Mouse (Mus musculus): ENCODE measurements at regions not wholly inside any gene's neighbourhood (a gene's known extent, or its start where the extent isn't known, plus 50 kb on each side); places are given as distances from the start of the nearest gene placed in this dataset.

GRCm38 (mm10) chr8:36019895-36020294 is 254.3 kb downstream of the Gm19410 start:
- Histone ChIP-seq H3K36me3 (ENCODE audit: control insufficient read depth, insufficient read depth, low read length) (no peaks in the 10 kb centered on the region), H3K27me3 (replicated peaks; ENCODE audit: control insufficient read depth, insufficient read depth, low read length) (no peaks in the 10 kb centered on the region), H3K4me2 (ENCODE audit: low read depth, low read length) (no peak overlapping the region), H3K9me3 (ENCODE audit: control insufficient read depth, low read length) (no peaks in the 10 kb centered on the region), H3K9ac (ENCODE audit: low read depth, low read length) (no peak overlapping the region), H3K4me3 (ENCODE audit: low read length) (no peak overlapping the region), H3K4me1 (ENCODE audit: control insufficient read depth, insufficient read depth, low read length) (no peaks in the 10 kb centered on the region), H3K27ac (ENCODE audit: low read length) (no peak overlapping the region)
- no peak for ATAC-seq
- 92% methylated on average over 7 of the region's 7 CpGs for WGBS

GRCm38 (mm10) chr8:36027586-36027985 is 262.0 kb downstream of the Gm19410 start:
- peaks cover 5% of the 10 kb centered on the region; the same call in 1 of the 2 replicates for H3K4me1 ChIP-seq (ENCODE audit: control insufficient read depth, insufficient read depth, low read length)
- H3K9ac ChIP-seq (ENCODE audit: low read depth, low read length) = no peak overlapping the region
- no peaks in the 10 kb centered on the region for H3K36me3 ChIP-seq (ENCODE audit: control insufficient read depth, insufficient read depth, low read length)
- no peak overlapping the region for H3K4me2 ChIP-seq (ENCODE audit: low read depth, low read length)
- WGBS = 83% methylated on average over 11 of the region's 11 CpGs
- H3K27me3 ChIP-seq (replicated peaks; ENCODE audit: control insufficient read depth, insufficient read depth, low read length) = no peaks in the 10 kb centered on the region
- no peaks in the 10 kb centered on the region for H3K9me3 ChIP-seq (ENCODE audit: control insufficient read depth, low read length)
- no peak overlapping the region for H3K4me3 ChIP-seq (ENCODE audit: low read length)
- no peak for ATAC-seq
- no peak overlapping the region for H3K27ac ChIP-seq (ENCODE audit: low read length)

- no peak overlapping the region for H3K4me2 ChIP-seq (ENCODE audit: low read depth, low read length)
- no peak for ATAC-seq
- 82% methylated on average over 9 of the region's 9 CpGs for WGBS
Measured at GRCm38 (mm10) chr8:36028121-36028955, 262.7 kb downstream of the Gm19410 start.

GRCm38 (mm10) chr8:36029445-36029844 is 263.9 kb downstream of the Gm19410 start:
- no peak overlapping the region for H3K9ac ChIP-seq (ENCODE audit: low read depth, low read length)
- WGBS = 78% methylated on average over 2 of the region's 2 CpGs
- no peak overlapping the region for H3K4me2 ChIP-seq (ENCODE audit: low read depth, low read length)
- H3K36me3 ChIP-seq (ENCODE audit: control insufficient read depth, insufficient read depth, low read length) = no peaks in the 10 kb centered on the region
- H3K4me3 ChIP-seq (ENCODE audit: low read length) = no peak overlapping the region
- no peaks in the 10 kb centered on the region for H3K9me3 ChIP-seq (ENCODE audit: control insufficient read depth, low read length)
- H3K27me3 ChIP-seq (replicated peaks; ENCODE audit: control insufficient read depth, insufficient read depth, low read length) = no peaks in the 10 kb centered on the region
- no peak overlapping the region for H3K27ac ChIP-seq (ENCODE audit: low read length)
- no peak for ATAC-seq
- H3K4me1 ChIP-seq (ENCODE audit: control insufficient read depth, insufficient read depth, low read length) = peaks cover 5% of the 10 kb centered on the region; the same call in 1 of the 2 replicates

More at GRCm38 (mm10) chr8:36028121-36028955, 262.7 kb downstream of the Gm19410 start:
- no peak overlapping the region for H3K9ac ChIP-seq (ENCODE audit: low read depth, low read length)
- H3K27me3 ChIP-seq (replicated peaks; ENCODE audit: control insufficient read depth, insufficient read depth, low read length) = no peaks in the 10 kb centered on the region
- H3K4me3 ChIP-seq (ENCODE audit: low read length) = no peak overlapping the region
- H3K9me3 ChIP-seq (ENCODE audit: control insufficient read depth, low read length) = no peaks in the 10 kb centered on the region
- H3K36me3 ChIP-seq (ENCODE audit: control insufficient read depth, insufficient read depth, low read length) = no peaks in the 10 kb centered on the region
- peaks cover 5% of the 10 kb centered on the region; the same call in 1 of the 2 replicates for H3K4me1 ChIP-seq (ENCODE audit: control insufficient read depth, insufficient read depth, low read length)
- no peak overlapping the region for H3K27ac ChIP-seq (ENCODE audit: low read length)

GRCm38 (mm10) chr8:36030237-36030636 is 264.6 kb downstream of the Gm19410 start:
- H3K4me3 ChIP-seq (ENCODE audit: low read length) = no peak overlapping the region
- no peaks in the 10 kb centered on the region for H3K27me3 ChIP-seq (replicated peaks; ENCODE audit: control insufficient read depth, insufficient read depth, low read length)
- no peaks in the 10 kb centered on the region for H3K36me3 ChIP-seq (ENCODE audit: control insufficient read depth, insufficient read depth, low read length)
- H3K9ac ChIP-seq (ENCODE audit: low read depth, low read length) = no peak overlapping the region
- H3K4me2 ChIP-seq (ENCODE audit: low read depth, low read length) = no peak overlapping the region
- no peaks in the 10 kb centered on the region for H3K9me3 ChIP-seq (ENCODE audit: control insufficient read depth, low read length)
- peak; percentile 81 for ATAC-seq
- WGBS = 72% methylated on average over 3 of the region's 3 CpGs
- H3K27ac ChIP-seq (ENCODE audit: low read length) = no peak overlapping the region
- H3K4me1 ChIP-seq (ENCODE audit: control insufficient read depth, insufficient read depth, low read length) = peaks cover 5% of the 10 kb centered on the region; the same call in 1 of the 2 replicates

DNA sequence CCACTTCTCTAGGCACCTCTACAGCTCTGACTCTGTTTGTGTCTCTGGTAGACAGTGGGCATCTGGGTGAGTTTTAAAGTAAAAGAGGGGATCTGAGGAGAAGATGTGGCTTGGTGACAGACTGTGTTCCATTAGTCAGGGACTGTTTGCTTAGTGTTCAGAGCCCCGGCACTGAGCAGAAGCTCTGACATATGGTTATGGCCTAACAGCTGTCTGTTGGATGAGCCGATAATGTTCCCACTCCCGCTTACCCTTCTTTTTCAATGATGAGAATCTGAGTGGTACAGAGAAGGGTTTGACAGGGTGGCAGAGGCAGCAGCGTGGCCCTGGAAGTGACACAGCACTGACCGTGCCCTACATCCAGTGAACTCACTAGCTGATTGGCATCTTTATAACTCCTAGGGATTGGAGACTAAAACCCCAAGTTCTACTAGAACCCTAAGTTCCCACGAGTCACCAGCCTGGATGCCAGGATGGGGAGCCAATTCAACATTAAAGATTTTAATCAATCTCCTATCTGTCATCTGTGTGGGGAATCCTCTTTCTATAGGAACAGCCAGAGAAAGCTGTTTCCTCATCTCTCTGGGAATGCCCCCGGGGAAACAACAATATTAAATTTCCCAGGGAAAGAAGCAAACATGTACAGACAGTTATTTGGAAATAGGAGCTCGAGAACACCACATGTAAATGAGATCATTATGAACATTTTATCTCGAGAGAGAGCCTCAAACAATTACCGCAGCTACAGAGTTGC is 266.6 kb downstream of the Gm19410 start:
- H3K27me3 ChIP-seq (replicated peaks; ENCODE audit: control insufficient read depth, insufficient read depth, low read length) = no peaks in the 10 kb centered on the region
- 74% methylated on average over 10 of the region's 10 CpGs for WGBS

GRCm38 (mm10) chr8:36035339-36035738 is 269.7 kb downstream of the Gm19410 start:
- Histone ChIP-seq H3K36me3 (ENCODE audit: control insufficient read depth, insufficient read depth, low read length) (no peaks in the 10 kb centered on the region), H3K4me3 (ENCODE audit: low read length) (no peak overlapping the region), H3K27ac (ENCODE audit: low read length) (no peak overlapping the region), H3K4me2 (ENCODE audit: low read depth, low read length) (no peak overlapping the region), H3K4me1 (ENCODE audit: control insufficient read depth, insufficient read depth, low read length) (0 out of 2 replicates have a peak, but pooled peaks cover under 1% of the 10 kb centered on the region), H3K9ac (ENCODE audit: low read depth, low read length) (no peak overlapping the region), H3K9me3 (ENCODE audit: control insufficient read depth, low read length) (no peaks in the 10 kb centered on the region), H3K27me3 (replicated peaks; ENCODE audit: control insufficient read depth, insufficient read depth, low read length) (no peaks in the 10 kb centered on the region)
- WGBS = 73% methylated on average over 7 of the region's 7 CpGs
- ATAC-seq = peak; percentile 36; the same call in 1 of the 2 replicates

More for the DNA sequence above, 266.6 kb downstream of the Gm19410 start:
- H3K9ac ChIP-seq (ENCODE audit: low read depth, low read length) = no peak overlapping the region
- no peak for ATAC-seq
- H3K36me3 ChIP-seq (ENCODE audit: control insufficient read depth, insufficient read depth, low read length) = no peaks in the 10 kb centered on the region
- no peak overlapping the region for H3K27ac ChIP-seq (ENCODE audit: low read length)
- peaks cover 5% of the 10 kb centered on the region; the same call in 1 of the 2 replicates for H3K4me1 ChIP-seq (ENCODE audit: control insufficient read depth, insufficient read depth, low read length)
- H3K4me2 ChIP-seq (ENCODE audit: low read depth, low read length) = no peak overlapping the region
- H3K9me3 ChIP-seq (ENCODE audit: control insufficient read depth, low read length) = no peaks in the 10 kb centered on the region
- no peak overlapping the region for H3K4me3 ChIP-seq (ENCODE audit: low read length)

- H3K4me1 ChIP-seq (ENCODE audit: control insufficient read depth, insufficient read depth, low read length) = no peaks in the 10 kb centered on the region
- H3K4me2 ChIP-seq (ENCODE audit: low read depth, low read length) = no peak overlapping the region
- WGBS = 54% methylated on average over 6 of the region's 6 CpGs
- H3K27ac ChIP-seq (ENCODE audit: low read length) = no peak overlapping the region
- H3K4me3 ChIP-seq (ENCODE audit: low read length) = no peak overlapping the region
- H3K36me3 ChIP-seq (ENCODE audit: control insufficient read depth, insufficient read depth, low read length) = no peaks in the 10 kb centered on the region
- no peaks in the 10 kb centered on the region for H3K9me3 ChIP-seq (ENCODE audit: control insufficient read depth, low read length)
- H3K9ac ChIP-seq (ENCODE audit: low read depth, low read length) = no peak overlapping the region
- ATAC-seq = no peak
- no peaks in the 10 kb centered on the region for H3K27me3 ChIP-seq (replicated peaks; ENCODE audit: control insufficient read depth, insufficient read depth, low read length)
Measured at GRCm38 (mm10) chr8:36036271-36036670, 270.7 kb downstream of the Gm19410 start.

DNA sequence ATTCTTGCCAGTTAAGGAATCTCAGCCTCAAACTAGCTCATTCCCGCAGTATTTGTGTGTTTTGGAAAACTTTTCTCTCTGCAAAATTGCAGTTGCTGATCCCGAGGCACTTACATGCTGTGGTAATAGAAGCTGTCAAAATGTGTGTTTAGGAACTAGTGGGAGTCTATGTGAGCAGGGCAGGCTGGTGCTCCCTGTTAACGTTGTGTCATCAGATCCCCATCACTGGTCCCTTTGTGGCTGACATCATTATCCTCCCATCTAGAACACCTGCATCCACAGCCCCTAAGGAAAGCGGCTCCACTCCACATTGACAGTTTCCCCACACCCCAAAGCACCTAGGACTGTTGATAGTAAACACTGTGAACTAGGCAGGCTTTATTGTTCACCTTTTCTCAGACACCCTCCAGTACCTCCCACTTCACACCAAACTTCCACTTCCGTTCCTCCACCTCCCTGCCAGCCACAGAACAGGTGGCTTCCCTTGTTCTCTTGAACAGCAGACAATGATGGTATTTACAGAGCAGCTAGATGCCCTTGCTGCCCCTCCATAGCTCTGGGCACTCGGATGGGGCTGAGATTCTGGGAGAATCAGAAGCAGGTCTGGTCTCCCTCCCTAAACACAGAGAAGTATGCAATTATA is 275.8 kb downstream of the Gm19410 start:
- no peaks in the 10 kb centered on the region for H3K4me1 ChIP-seq (ENCODE audit: control insufficient read depth, insufficient read depth, low read length)
- no peak overlapping the region for H3K4me2 ChIP-seq (ENCODE audit: low read depth, low read length)
- no peak overlapping the region for H3K4me3 ChIP-seq (ENCODE audit: low read length)
- no peaks in the 10 kb centered on the region for H3K27me3 ChIP-seq (replicated peaks; ENCODE audit: control insufficient read depth, insufficient read depth, low read length)
- no peak overlapping the region for H3K27ac ChIP-seq (ENCODE audit: low read length)
- 78% methylated on average over 6 of the region's 6 CpGs for WGBS
- H3K36me3 ChIP-seq (ENCODE audit: control insufficient read depth, insufficient read depth, low read length) = no peaks in the 10 kb centered on the region
- no peak overlapping the region for H3K9ac ChIP-seq (ENCODE audit: low read depth, low read length)
- no peak for ATAC-seq
- no peaks in the 10 kb centered on the region for H3K9me3 ChIP-seq (ENCODE audit: control insufficient read depth, low read length)
